Mouse (Mus musculus) gastrocnemius, adult 18-20 months (tissue): ENCODE measurements around the gene Fam20b. TPM values are rescaled to one million over a fixed set of nuclear protein-coding genes. Genes with fewer than 3 reads are reported as not detected.
A peak's percentile ranks its signal among the peaks of the same experiment; 100 is the strongest.

ENCODE experiments used
- DNase-seq: peaks from one replicate; pipeline ENCODE4 v3.0.0; 2021; ENCODE audit warnings: low spot score
- total RNA-seq, 2 experiments: library from RNA; stranded (reverse); gene quantifications; 2 replicates each; pipeline ENCODE4 v1.2.3; 2021

Fam20b gene
- total RNA-seq, 2 experiments from 2014 or later = 30.4 to 37.9 TPM

DNA sequence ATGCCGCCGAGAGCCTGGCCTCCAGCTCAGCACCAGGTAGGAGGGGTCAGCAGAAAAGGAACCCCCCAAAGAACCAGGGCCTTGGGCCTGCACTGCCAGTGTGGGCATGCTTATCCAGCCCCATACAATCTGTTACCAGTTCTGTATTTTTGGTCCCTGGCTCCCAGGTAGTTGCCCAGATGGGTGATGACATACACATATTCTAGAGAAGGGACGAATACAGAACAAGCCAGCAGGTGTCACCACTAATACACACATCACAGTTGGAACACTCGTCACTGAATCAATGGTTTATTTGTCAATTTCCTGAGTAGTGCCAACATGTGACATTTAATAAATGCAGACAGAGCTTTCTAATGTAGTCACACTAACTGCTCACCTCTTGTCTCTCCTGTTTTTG lies 78.3 kb downstream of the Fam20b start:
- no peak for DNase-seq

DNA sequence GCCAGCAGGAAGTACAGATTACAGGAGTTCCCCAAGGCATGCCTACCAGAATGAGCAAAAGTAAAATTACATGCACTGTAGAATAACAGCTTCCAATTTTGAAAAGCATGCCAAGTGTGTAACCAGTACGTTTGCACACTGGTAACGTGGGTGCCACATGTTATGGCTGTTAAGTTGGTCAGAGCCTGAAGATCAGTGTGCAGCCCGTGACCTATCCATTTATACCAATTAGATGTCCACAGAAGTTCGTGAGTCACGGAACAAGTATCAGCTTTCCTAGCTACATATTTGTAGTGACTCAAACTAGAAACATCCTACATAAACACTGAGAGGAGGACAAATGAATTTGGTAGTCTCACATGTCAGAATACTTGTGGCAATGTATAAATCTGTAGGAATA lies 79.4 kb downstream of the Fam20b start:
- no peak for DNase-seq

DNA sequence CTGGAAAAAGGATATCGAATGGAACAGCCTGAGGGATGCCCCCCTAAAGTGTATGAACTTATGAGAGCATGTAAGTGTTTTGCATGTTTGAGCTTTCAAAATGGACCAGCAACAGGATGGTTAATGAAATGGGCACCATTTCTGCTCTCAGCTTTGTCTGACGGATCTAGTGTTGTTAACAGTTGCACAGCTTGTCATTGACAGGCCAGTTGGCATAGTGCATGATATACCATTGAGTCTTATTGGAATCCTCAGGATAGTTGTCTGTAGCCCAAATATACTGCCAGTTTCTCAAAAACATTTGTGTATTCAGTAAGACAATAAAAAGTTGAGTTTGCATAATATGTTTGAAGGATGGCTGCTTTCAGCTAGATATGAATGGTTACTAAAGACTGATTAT lies 83.7 kb downstream of the Fam20b start:
- DNase-seq = no peak

DNA sequence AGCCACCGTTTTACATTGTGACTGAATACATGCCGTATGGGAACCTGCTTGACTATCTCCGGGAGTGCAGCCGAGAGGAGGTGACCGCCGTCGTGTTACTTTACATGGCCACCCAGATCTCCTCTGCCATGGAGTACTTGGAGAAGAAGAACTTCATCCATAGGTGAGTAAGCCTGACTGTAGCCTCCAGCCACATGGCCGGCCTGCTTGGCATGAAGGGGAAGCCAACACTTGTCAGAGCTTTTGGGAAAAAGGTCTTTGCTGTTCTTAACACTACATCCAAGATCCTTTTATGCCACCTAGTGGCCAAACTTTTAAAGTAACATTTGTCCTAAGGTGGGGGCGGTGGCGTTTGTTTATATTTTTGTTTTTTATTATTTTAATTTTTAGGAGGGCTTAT lies 85.8 kb downstream of the Fam20b start:
- peak; percentile 54 for DNase-seq

DNA sequence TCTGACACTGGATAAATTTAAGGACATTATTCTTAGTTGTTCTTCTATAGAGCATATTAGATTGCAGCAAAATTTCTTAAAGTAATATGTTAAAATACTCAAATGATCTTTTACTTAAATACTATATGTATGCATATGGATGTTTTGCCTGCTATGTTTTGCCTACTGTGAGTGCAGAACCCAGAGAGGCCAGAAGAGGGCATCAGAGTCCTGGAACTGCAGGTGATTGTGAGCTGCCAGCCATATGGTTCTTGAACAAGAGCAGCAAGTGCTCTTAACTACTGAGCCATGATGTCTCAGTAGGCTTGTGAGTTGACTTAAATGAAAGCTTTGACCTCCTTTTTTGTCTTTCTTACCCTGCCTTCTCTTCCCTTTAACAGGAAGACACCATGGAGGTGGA lies 87.9 kb downstream of the Fam20b start:
- DNase-seq = no peak

DNA sequence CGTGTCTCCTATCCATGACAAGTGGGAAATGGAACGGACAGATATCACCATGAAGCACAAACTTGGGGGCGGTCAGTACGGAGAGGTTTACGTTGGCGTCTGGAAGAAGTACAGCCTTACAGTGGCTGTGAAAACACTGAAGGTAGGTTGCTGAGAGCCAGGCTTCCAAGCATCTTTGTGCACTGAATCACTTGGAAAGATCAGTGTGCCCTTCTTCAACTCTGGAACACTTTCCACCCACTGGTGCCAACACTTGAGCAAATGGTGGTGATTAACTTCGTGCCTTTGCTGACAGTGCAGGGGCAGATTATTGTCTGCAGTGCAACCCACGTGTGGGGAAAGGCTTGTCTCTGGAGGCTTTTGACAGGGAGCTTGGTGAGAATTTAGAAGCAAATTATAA lies 88.9 kb downstream of the Fam20b start:
- no peak for DNase-seq

Other genes with a start within 250 kb of the Fam20b start
- 1 to 10 TPM; 3.2 to 4.9 TPM for gene Soat1, start 244.8 kb downstream of the Fam20b start, total RNA-seq
- 10 to 100 TPM; 45.0 to 45.1 TPM for gene Gm10031, start 195.1 kb downstream of the Fam20b start, total RNA-seq
- 10 to 100 TPM; 21.3 to 23.1 TPM for gene Abl2, start 160.3 kb downstream of the Fam20b start, total RNA-seq
- 1 to 10 TPM; 4.6 to 5.2 TPM for gene Tor3a, start 44.7 kb downstream of the Fam20b start, total RNA-seq
- 1 to 10 TPM; 5.4 to 6.3 TPM for gene Angptl1, start 119.5 kb upstream of the Fam20b start, total RNA-seq
- 1 to 10 TPM in 1 of 2 experiments, under 1 TPM in 1; 0.57 to 2.0 TPM for gene Ralgps2, start 220.5 kb upstream of the Fam20b start, total RNA-seq